Mouse (Mus musculus) heart, embryonic 15.5 days (tissue): ENCODE results near the gene Ttc37. TPM values are rescaled to one million over a fixed set of nuclear protein-coding genes. Genes with fewer than 3 reads are reported as not detected.

Experiments
- polyA plus RNA-seq: library from polyadenylated mRNA; unstranded; fragments of >200 nt; fragmentation: Nextera tagmentation; extraction: Ambion mirVana; gene quantifications from 2 replicates; pipeline ENCODE4 v1.2.1, GENCODE M21; 2015

The Ttc37 gene
- polyA plus RNA-seq, 1 experiment from 2014 or later = 6.2 TPM

Other genes starting within 250 kb of the Ttc37 start
- gene Rhobtb3, start 154.8 kb upstream of the Ttc37 start, polyA plus RNA-seq = 19.7 and 21.6 TPM in 2 replicates
- 0.14 and 0.31 TPM in 2 replicates for gene Spata9, start 131.6 kb upstream of the Ttc37 start, polyA plus RNA-seq
- 11.8 and 12.4 TPM in 2 replicates for gene Rfesd, start 80.0 kb upstream of the Ttc37 start, polyA plus RNA-seq
- gene Gpr150, start 41.7 kb upstream of the Ttc37 start, polyA plus RNA-seq = 0.06 TPM in 1 of 2 replicates, not detected in the other
- gene Arsk, start 74 bp upstream of the Ttc37 start, polyA plus RNA-seq = 3.3 and 3.4 TPM in 2 replicates
- gene Fam81b, start 206.3 kb downstream of the Ttc37 start, polyA plus RNA-seq = not detected in 2 replicates